Mouse (Mus musculus) forebrain, embryonic 11.5 days (tissue): ENCODE measurements at regions not wholly inside any gene's neighbourhood (a gene's known extent, or its start where the extent isn't known, plus 50 kb on each side); places are given as distances from the start of the nearest gene placed in this dataset.

Source experiments
- ATAC-seq: fragments of 200-750 bp; cut with Nextera tagmentation; replicated peaks from 2 replicates; pipeline ENCODE4 v1.8.0; 2017; ENCODE audit warnings: moderate TSS enrichment; ENCODE audit not compliant: low FRiP score
- DNase-seq: peaks from one replicate; pipeline ENCODE4 v3.0.0-alpha.2; 2017; ENCODE audit warnings: low spot score
- H3K27ac ChIP-seq: fragments of 300-500 bp; sonication (generic); 2 replicates; pipeline ENCODE4 v1.5.1; 2014; ENCODE audit warnings: low read depth, low read length
- H3K27me3 ChIP-seq: fragments of 300-500 bp; sonication (generic); 2 replicates; pipeline ENCODE4 v1.6.1; 2014; ENCODE audit warnings: mild to moderate bottlenecking, low read length, mixed read lengths; ENCODE audit not compliant: control insufficient read depth, insufficient read depth
- H3K36me3 ChIP-seq: fragments of 300-500 bp; sonication (generic); 2 replicates; pipeline ENCODE4 v1.6.1; 2014; ENCODE audit warnings: mild to moderate bottlenecking, low read length, moderate library complexity, mixed read lengths; ENCODE audit not compliant: control insufficient read depth, insufficient read depth
- H3K4me1 ChIP-seq: fragments of 300-500 bp; sonication (generic); replicated peaks from 2 replicates; pipeline ENCODE4 v1.6.1; 2014; ENCODE audit warnings: low read length, mixed read lengths; ENCODE audit not compliant: control insufficient read depth, insufficient read depth
- H3K4me2 ChIP-seq: fragments of 300-500 bp; sonication (generic); 2 replicates; pipeline ENCODE4 v1.6.1; 2014; ENCODE audit warnings: low read depth, mild to moderate bottlenecking, low read length, moderate library complexity, mixed read lengths; ENCODE audit not compliant: severe bottlenecking
- H3K4me3 ChIP-seq: fragments of 300-500 bp; sonication (generic); 2 replicates; pipeline ENCODE4 v1.5.1; 2014; ENCODE audit warnings: low read depth, low read length
- H3K9ac ChIP-seq: fragments of 300-500 bp; sonication (generic); 2 replicates; pipeline ENCODE4 v1.6.1; 2014; ENCODE audit warnings: low read length
- H3K9me3 ChIP-seq: fragments of 300-500 bp; sonication (generic); 2 replicates; pipeline ENCODE4 v1.6.1; 2016; ENCODE audit warnings: low read length, mixed read lengths; ENCODE audit not compliant: control insufficient read depth
- WGBS: fragments of 180-500 bp; shearing (Covaris S2); extraction: QIAGEN DNeasy Blood & Tissue Kit; methylation state at CpG from one replicate; pipeline ENCODE4 v1.1.7; 2014; 5-methylcytosine and 5-hydroxymethylcytosine counted together

- H3K36me3 ChIP-seq, result no peaks in the 10 kb centered on the region
- peak; percentile 37; the same call in 1 of the 2 replicates for ATAC-seq
- no peak overlapping the region for H3K4me3 ChIP-seq
- no peaks in the 10 kb centered on the region for H3K9me3 ChIP-seq
- H3K4me1 ChIP-seq, result peaks cover 2% of the 10 kb centered on the region; the same call in 1 of the 2 replicates
- DNase-seq, result no peak
- no peak overlapping the region for H3K27ac ChIP-seq
- no peak overlapping the region for H3K4me2 ChIP-seq
- H3K27me3 ChIP-seq, result no peaks in the 10 kb centered on the region
- 60% methylated on average over 6 of the region's 6 CpGs for WGBS
- H3K9ac ChIP-seq, result no peak overlapping the region
Observed at GRCm38 (mm10) chr12:12177264-12178043, 84.5 kb upstream of the Fam49a start.

- Histone ChIP-seq H3K27ac (no peak overlapping the region), H3K36me3 (no peaks in the 10 kb centered on the region), H3K9ac (no peak overlapping the region), H3K4me3 (no peak overlapping the region), H3K4me2 (no peak overlapping the region), H3K9me3 (no peaks in the 10 kb centered on the region), H3K27me3 (no peaks in the 10 kb centered on the region), H3K4me1 (peaks cover 2% of the 10 kb centered on the region; the same call in 1 of the 2 replicates)
- ATAC-seq (no peak), DNase-seq (no peak)
- WGBS, result 60% methylated on average over 2 of the region's 2 CpGs
Observed at GRCm38 (mm10) chr12:12178391-12178790, 83.5 kb upstream of the Fam49a start.

- no peaks in the 10 kb centered on the region for H3K27me3 ChIP-seq
- DNase-seq (no peak), ATAC-seq (no peak)
- WGBS, result 76% methylated on average over 10 of the region's 10 CpGs
- no peak overlapping the region for H3K4me3 ChIP-seq
- H3K4me1 ChIP-seq, result peaks cover 2% of the 10 kb centered on the region; the same call in 1 of the 2 replicates
- H3K4me2 ChIP-seq, result no peak overlapping the region
- no peak overlapping the region for H3K9ac ChIP-seq
- no peaks in the 10 kb centered on the region for H3K9me3 ChIP-seq
- no peaks in the 10 kb centered on the region for H3K36me3 ChIP-seq
- no peak overlapping the region for H3K27ac ChIP-seq
Observed at GRCm38 (mm10) chr12:12179292-12179865, 82.6 kb upstream of the Fam49a start.

GRCm38 (mm10) chr12:12180986-12181385 is 81.0 kb upstream of the Fam49a start:
- peaks cover 2% of the 10 kb centered on the region; the same call in 1 of the 2 replicates for H3K4me1 ChIP-seq
- 90% methylated on average over 1 of the region's 1 CpGs for WGBS
- H3K9me3 ChIP-seq, result no peaks in the 10 kb centered on the region
- H3K27me3 ChIP-seq, result no peaks in the 10 kb centered on the region
- H3K36me3 ChIP-seq, result no peaks in the 10 kb centered on the region
- DNase-seq (no peak), ATAC-seq (no peak)
- H3K4me3 ChIP-seq, result no peak overlapping the region
- no peak overlapping the region for H3K4me2 ChIP-seq
- no peak overlapping the region for H3K9ac ChIP-seq
- H3K27ac ChIP-seq, result no peak overlapping the region

- Histone ChIP-seq H3K9ac (no peak overlapping the region), H3K4me3 (no peak overlapping the region), H3K27ac (no peak overlapping the region), H3K4me1 (peaks cover 2% of the 10 kb centered on the region; the same call in 1 of the 2 replicates), H3K9me3 (no peaks in the 10 kb centered on the region), H3K27me3 (no peaks in the 10 kb centered on the region), H3K4me2 (no peak overlapping the region), H3K36me3 (no peaks in the 10 kb centered on the region)
- ATAC-seq (no peak), DNase-seq (no peak)
- 90% methylated on average over 4 of the region's 4 CpGs for WGBS
Observed at GRCm38 (mm10) chr12:12181686-12182085, 80.3 kb upstream of the Fam49a start.

- Histone ChIP-seq H3K4me1 (no peaks in the 10 kb centered on the region), H3K36me3 (no peaks in the 10 kb centered on the region), H3K4me3 (no peak overlapping the region), H3K27ac (no peak overlapping the region), H3K4me2 (no peak overlapping the region), H3K27me3 (no peaks in the 10 kb centered on the region), H3K9me3 (no peaks in the 10 kb centered on the region), H3K9ac (no peak overlapping the region)
- WGBS, result 89% methylated on average over 2 of the region's 2 CpGs
- DNase-seq (no peak), ATAC-seq (no peak)
Observed at GRCm38 (mm10) chr12:12186353-12186752, 75.6 kb upstream of the Fam49a start.

- DNase-seq (no peak), ATAC-seq (no peak)
- Histone ChIP-seq H3K27ac (no peak overlapping the region), H3K4me2 (no peak overlapping the region), H3K9me3 (no peaks in the 10 kb centered on the region), H3K9ac (no peak overlapping the region), H3K4me3 (no peak overlapping the region), H3K36me3 (no peaks in the 10 kb centered on the region), H3K4me1 (no peaks in the 10 kb centered on the region), H3K27me3 (no peaks in the 10 kb centered on the region)
- 70% methylated on average over 1 of the region's 1 CpGs for WGBS
Observed at GRCm38 (mm10) chr12:12195066-12195465, 66.9 kb upstream of the Fam49a start.

GRCm38 (mm10) chr12:12196627-12197026 is 65.3 kb upstream of the Fam49a start:
- 89% methylated on average over 3 of the region's 3 CpGs for WGBS
- Histone ChIP-seq H3K9me3 (no peaks in the 10 kb centered on the region), H3K4me3 (no peak overlapping the region), H3K4me2 (no peak overlapping the region), H3K4me1 (no peaks in the 10 kb centered on the region), H3K27ac (no peak overlapping the region), H3K27me3 (no peaks in the 10 kb centered on the region), H3K36me3 (no peaks in the 10 kb centered on the region), H3K9ac (no peak overlapping the region)
- no peak for ATAC-seq
- no peak for DNase-seq

- no peak for ATAC-seq
- no peak overlapping the region for H3K4me2 ChIP-seq
- 58% methylated on average over 1 of the region's 1 CpGs for WGBS
Observed at GRCm38 (mm10) chr12:12208216-12208615, 53.7 kb upstream of the Fam49a start.

More at GRCm38 (mm10) chr12:12208216-12208615, 53.7 kb upstream of the Fam49a start:
- Histone ChIP-seq H3K4me1 (no peaks in the 10 kb centered on the region), H3K9ac (no peak overlapping the region), H3K9me3 (no peaks in the 10 kb centered on the region), H3K4me3 (no peak overlapping the region), H3K27ac (no peak overlapping the region), H3K27me3 (no peaks in the 10 kb centered on the region), H3K36me3 (no peaks in the 10 kb centered on the region)
- DNase-seq, result no peak
